Mouse (Mus musculus) midbrain, embryonic 16.5 days (tissue): ENCODE data around the gene Thra. TPM values are rescaled to one million over a fixed set of nuclear protein-coding genes. Genes with fewer than 3 reads are reported as not detected.

Experiments used
- ATAC-seq: fragments of 200-750 bp; cut with Nextera tagmentation; 2 replicates; pipeline ENCODE4 v1.8.0; 2017; ENCODE audit warnings: moderate TSS enrichment
- H3K27ac ChIP-seq: fragments of 300-500 bp; sonication (generic); 2 replicates; pipeline ENCODE4 v1.5.1; 2014; ENCODE audit warnings: mild to moderate bottlenecking, low read length, mixed read lengths
- H3K27me3 ChIP-seq: fragments of 300-500 bp; sonication (generic); 2 replicates; pipeline ENCODE4 v1.6.1; 2014; ENCODE audit warnings: low read depth, low read length, mixed read lengths; ENCODE audit not compliant: control insufficient read depth, insufficient read depth
- H3K36me3 ChIP-seq: fragments of 300-500 bp; sonication (generic); 2 replicates; pipeline ENCODE4 v1.6.1; 2014; ENCODE audit warnings: mild to moderate bottlenecking, low read length, moderate library complexity, mixed read lengths; ENCODE audit not compliant: control insufficient read depth, insufficient read depth
- H3K4me1 ChIP-seq: fragments of 300-500 bp; sonication (generic); 2 replicates; pipeline ENCODE4 v1.6.1; 2014; ENCODE audit warnings: mild to moderate bottlenecking, low read length, mixed read lengths; ENCODE audit not compliant: control insufficient read depth, insufficient read depth
- H3K4me2 ChIP-seq: fragments of 300-500 bp; sonication (generic); 2 replicates; pipeline ENCODE4 v1.6.1; 2014; ENCODE audit warnings: mild to moderate bottlenecking, low read length, mixed read lengths
- H3K4me3 ChIP-seq: fragments of 300-500 bp; sonication (generic); 2 replicates; pipeline ENCODE4 v1.5.1; 2014; ENCODE audit warnings: low read depth, mild to moderate bottlenecking, low read length, moderate library complexity, mixed read lengths
- H3K9ac ChIP-seq: fragments of 300-500 bp; sonication (generic); 2 replicates; pipeline ENCODE4 v1.6.1; 2014; ENCODE audit warnings: low read depth, low read length, mixed read lengths
- H3K9me3 ChIP-seq: fragments of 300-500 bp; sonication (generic); replicated peaks from 2 replicates; pipeline ENCODE4 v1.6.1; 2014; ENCODE audit warnings: mild to moderate bottlenecking, low read length, mixed read lengths; ENCODE audit not compliant: control insufficient read depth, poor library complexity, severe bottlenecking
- WGBS: fragments of 180-500 bp; shearing (Covaris S2); extraction: QIAGEN DNeasy Blood & Tissue Kit; methylation state at CpG from one replicate; pipeline ENCODE4 v1.1.7; 2014; 5-methylcytosine and 5-hydroxymethylcytosine counted together
- polyA plus RNA-seq: library from polyadenylated mRNA; unstranded; fragments of >200 nt; fragmentation: Nextera tagmentation; extraction: Ambion mirVana; gene quantifications from 2 replicates; pipeline ENCODE4 v1.2.1, GENCODE M21; 2015

The Thra gene
- polyA plus RNA-seq, 1 experiment from 2014 or later = 149 TPM

DNA sequence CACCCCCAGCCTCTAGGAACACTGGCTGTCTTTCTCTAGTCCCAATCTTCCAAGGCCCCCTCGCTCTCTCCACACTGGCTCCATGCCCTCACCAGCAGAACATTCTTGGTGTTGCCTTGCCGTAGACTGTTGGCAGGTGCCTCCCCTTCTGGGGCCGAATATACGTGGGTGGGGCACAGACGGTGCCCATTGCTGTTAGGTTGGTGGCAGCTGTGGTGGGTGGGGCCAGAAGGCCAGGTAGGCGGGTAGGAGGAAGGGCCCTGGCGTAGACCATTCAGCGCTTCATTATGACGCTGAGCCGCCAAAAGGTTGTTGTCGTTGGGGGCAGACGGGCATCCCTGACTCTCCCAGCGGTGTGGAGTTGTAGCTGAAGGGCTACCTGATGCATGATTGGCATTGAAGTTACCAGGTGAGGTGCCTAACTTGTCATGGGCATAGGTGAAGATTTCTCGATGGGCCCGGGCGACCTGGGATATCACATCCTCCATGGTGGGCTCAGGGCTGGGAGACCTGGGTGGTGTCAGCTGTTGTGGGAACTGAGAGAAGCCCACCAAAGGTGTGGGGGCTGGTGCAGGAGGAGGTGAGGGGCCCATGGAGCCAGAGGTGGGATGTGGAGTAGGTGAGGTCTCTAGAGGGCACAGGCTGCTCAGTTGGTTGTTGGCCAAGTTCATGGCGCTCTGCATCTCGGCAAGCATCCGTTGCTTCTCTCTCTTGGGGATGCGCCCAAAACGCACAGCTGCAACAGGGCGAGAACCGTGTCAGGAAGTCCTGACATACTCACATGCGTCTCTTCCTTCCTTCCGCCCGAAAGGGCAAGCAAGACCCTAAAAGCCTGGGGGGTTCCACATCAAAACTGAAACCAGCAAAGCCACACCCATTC, 29.9 kb downstream of the Thra start:
- H3K9me3 ChIP-seq = no peaks in the 10 kb centered on the region
- 91% methylated on average over 26 of the region's 26 CpGs for WGBS
- H3K27me3 ChIP-seq = no peaks in the 10 kb centered on the region
- H3K9ac ChIP-seq = no peak overlapping the region
- H3K4me2 ChIP-seq = no peak overlapping the region
- H3K36me3 ChIP-seq = peaks cover 21% of the 10 kb centered on the region
- H3K4me3 ChIP-seq = no peak overlapping the region
- H3K4me1 ChIP-seq = peaks cover 58% of the 10 kb centered on the region
- no peak overlapping the region for H3K27ac ChIP-seq
- ATAC-seq = no peak

DNA sequence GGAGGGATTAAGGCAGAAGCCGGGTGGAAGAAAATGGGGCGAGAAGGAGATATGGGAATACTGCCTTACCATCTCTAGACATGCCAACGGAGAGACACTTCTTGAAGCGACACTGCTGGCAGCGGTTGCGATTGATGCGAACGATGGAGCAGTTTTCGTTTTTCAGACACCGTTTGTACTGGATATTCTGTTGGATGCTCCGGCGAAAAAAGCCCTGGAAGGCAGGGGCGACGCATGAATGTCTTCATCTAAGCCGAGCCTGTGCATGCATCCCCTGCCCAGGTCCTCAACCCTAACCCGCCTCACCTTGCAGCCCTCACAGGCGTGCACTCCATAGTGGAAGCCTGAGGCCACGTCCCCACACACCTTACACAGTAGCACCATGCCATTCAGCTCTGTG, 30.7 kb downstream of the Thra start:
- peaks cover 19% of the 10 kb centered on the region for H3K36me3 ChIP-seq
- 90% methylated on average over 18 of the region's 18 CpGs for WGBS
- peaks cover 55% of the 10 kb centered on the region for H3K4me1 ChIP-seq
- H3K4me2 ChIP-seq = no peak overlapping the region
- H3K9me3 ChIP-seq = no peaks in the 10 kb centered on the region
- no peak overlapping the region for H3K9ac ChIP-seq
- ATAC-seq = no peak
- H3K27me3 ChIP-seq = no peaks in the 10 kb centered on the region
- 0 out of 2 replicates have a peak overlapping the region, but pooled peaks have one; percentile 29 for H3K27ac ChIP-seq
- no peak overlapping the region for H3K4me3 ChIP-seq

DNA sequence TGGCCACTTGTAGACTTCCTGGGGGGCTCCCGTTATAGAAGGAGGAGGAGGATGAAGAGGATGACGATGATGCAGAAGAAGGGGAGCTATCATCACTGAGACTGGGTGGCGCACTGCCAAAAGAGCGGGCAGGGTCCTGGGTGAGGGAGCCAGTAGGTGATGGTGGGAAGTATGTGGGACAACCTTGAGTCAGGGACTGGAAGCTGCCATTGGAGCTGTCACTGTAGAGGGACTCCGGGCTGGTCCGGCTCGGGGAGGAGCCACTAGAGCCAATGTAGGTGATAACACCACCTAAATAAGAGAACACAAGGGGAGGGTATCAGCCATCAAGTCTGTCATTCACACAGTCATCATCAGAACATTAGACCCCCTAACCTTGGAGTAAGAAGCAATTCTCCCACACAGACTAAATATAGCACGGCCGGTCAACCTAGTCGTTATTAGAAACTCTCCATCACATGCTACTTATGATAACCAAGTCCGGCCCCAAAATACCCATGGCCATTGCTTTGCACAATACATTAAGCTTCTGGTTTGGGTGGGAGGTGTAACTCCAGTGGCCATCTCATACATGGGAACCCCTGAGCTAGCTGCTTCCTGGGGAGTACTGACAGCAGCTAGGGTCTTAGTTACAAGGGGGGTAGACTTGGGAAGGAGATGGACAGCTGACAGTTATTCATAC, 31.5 kb downstream of the Thra start:
- WGBS = 93% methylated on average over 11 of the region's 11 CpGs
- ATAC-seq = no peak
- Histone ChIP-seq H3K9ac (no peak overlapping the region), H3K4me1 (peaks cover 56% of the 10 kb centered on the region), H3K4me3 (no peak overlapping the region), H3K27ac (no peak overlapping the region), H3K4me2 (no peak overlapping the region), H3K36me3 (peaks cover 19% of the 10 kb centered on the region), H3K9me3 (no peaks in the 10 kb centered on the region), H3K27me3 (no peaks in the 10 kb centered on the region)

DNA sequence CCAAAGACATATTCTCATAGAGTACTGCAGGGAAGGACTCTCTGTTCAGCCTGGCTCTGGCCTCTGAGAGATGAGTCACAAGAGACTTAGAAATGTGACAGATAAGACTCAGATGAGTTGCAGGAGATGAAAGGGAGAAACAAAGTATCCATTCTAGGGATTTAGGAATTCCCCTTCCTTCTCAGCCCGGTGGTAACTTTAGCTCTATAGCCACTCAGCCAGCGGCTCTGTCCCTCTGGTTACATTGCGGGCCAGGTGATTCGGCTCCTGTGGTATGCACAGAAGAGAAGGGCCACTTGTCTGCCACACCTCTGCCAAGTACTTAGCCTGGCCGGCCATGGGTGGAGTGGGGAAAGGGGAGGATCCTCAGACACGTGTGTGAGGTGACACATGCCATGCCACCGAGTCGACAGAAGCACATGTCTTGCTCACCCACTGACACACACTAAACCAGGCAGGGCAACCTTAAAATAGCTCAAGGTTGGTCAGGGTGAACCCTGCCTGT, 32.3 kb downstream of the Thra start:
- WGBS = 77% methylated on average over 8 of the region's 8 CpGs
- Histone ChIP-seq H3K27me3 (no peaks in the 10 kb centered on the region), H3K4me3 (no peak overlapping the region), H3K9ac (no peak overlapping the region), H3K36me3 (peaks cover 19% of the 10 kb centered on the region), H3K4me1 (peaks cover 49% of the 10 kb centered on the region), H3K9me3 (no peaks in the 10 kb centered on the region), H3K4me2 (peak overlapping the region; percentile 96), H3K27ac (no peak overlapping the region)
- no peak for ATAC-seq

- H3K27ac ChIP-seq = no peak overlapping the region
- H3K4me1 ChIP-seq = peaks cover 39% of the 10 kb centered on the region
- no peaks in the 10 kb centered on the region for H3K9me3 ChIP-seq
- H3K4me3 ChIP-seq = peak overlapping the region; percentile 43
- 2% methylated on average over 37 of the region's 37 CpGs for WGBS
- H3K9ac ChIP-seq = peak overlapping the region; percentile 59
- ATAC-seq = peak; percentile 46
- peak overlapping the region; percentile 96 for H3K4me2 ChIP-seq
- H3K36me3 ChIP-seq = peaks cover 12% of the 10 kb centered on the region
- no peaks in the 10 kb centered on the region for H3K27me3 ChIP-seq
These were observed 33.3 kb downstream of the Thra start for GRCm38 (mm10) chr11:98773635-98774295.

GRCm38 (mm10) chr11:98774582-98775347, 34.3 kb downstream of the Thra start, which contains the start of gene Nr1d1:
Nr1d1 (minus strand) TSS chr11:98775333.
- Histone ChIP-seq H3K27ac (peak within 1 kb of the TSS; percentile 72), H3K4me3 (peak within 1 kb of the TSS; percentile 43), H3K4me1 (peaks cover 38% of the 10 kb centered on the region), H3K36me3 (peaks cover 4% of the 10 kb centered on the region), H3K4me2 (peak within 1 kb of the TSS; percentile 96), H3K9me3 (no peaks in the 10 kb centered on the region), H3K27me3 (no peaks in the 10 kb centered on the region), H3K9ac (peak within 1 kb of the TSS; percentile 59)
- peak; percentile 90 for ATAC-seq
- WGBS = 1% methylated on average over 22 of the region's 22 CpGs

DNA sequence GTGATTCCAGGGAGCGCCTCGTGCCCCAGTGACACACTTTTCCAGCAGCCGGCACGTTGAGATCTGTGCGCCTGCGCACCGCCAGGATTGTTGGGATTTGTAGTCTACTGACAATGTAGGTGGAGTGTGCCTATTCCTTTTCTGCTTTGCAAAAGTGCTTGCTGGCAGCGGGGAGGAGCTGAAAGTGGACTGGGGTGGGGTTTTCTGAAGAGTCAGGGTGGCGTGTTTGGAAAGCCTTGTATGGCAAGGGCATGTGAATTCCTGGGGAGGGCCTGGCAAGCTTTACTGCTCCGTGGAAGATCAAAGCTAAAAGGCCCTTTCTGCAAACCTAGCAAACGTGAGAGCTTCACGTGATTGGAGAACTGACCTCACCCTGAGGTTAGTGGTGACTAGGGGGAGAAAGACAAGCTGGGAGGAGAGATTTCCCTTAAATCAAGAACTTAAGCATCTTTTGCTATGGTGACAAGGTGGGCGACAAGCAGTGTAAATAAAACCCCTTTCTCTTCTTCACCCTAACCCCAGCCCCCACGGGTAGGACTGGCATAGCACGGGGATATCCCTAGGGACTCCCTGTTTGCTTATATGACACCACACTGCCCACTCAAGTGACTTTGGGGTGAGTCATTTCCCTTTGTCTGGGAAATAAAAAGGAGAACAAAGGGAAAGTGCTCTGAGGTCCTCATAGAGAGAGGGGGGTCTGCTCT, 35.1 kb downstream of the Thra start:
- Histone ChIP-seq H3K9ac (peak overlapping the region; percentile 23; the same call in 1 of the 2 replicates), H3K4me3 (peak overlapping the region; percentile 43), H3K4me1 (peaks cover 38% of the 10 kb centered on the region), H3K36me3 (peaks cover 4% of the 10 kb centered on the region), H3K27me3 (no peaks in the 10 kb centered on the region), H3K9me3 (no peaks in the 10 kb centered on the region), H3K27ac (peak overlapping the region; percentile 44), H3K4me2 (peak overlapping the region; percentile 96)
- peak; percentile 40 for ATAC-seq
- 7% methylated on average over 15 of the region's 15 CpGs for WGBS
